Mouse (Mus musculus): ENCODE data around the gene Nfil3.

Nfil3 gene

GRCm38 (mm10) chr13:52981441-52982281 lies 788 bp upstream of the Nfil3 start:
- DNase-seq (ENCODE audit: low spot score) = peak; percentile 51

DNA sequence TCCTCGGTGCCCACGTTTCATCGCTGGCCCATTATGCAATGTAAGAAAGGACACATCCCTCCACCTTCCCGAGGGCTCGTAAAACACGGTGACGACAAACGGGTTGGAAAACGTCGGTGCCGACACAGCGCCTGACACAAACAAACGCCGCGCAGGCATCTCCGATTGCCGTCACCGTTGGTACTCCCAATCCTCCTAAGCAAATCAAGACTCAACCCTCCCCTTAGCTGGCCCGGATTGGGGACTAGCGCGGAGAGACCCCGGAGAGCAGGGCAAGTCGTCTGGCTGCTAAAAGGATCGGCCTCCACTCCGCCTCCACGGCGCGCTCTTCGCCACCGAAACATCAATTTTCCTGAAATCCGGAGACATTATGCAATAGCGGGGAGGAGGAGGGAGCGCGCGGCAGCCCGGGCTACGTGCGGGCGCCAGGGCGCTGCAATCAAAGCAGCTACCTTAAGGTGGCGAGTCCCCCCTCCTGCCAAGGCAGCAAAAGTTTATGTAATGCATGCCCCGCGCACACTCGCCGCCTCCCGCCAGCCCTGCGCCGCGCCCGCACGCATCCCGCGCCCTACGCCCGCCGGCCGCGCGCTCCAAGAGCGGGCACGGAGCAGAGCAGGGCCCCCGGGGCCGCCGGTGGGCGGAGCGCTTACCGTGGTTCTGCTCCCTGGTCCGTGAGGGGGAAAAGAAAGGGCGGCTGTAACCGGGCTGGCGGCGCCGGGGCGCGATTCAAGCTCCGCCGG lies 492 bp downstream of the Nfil3 start:
- DNase-seq (ENCODE audit: low spot score) = peak; percentile 79

- peak; percentile 71 for DNase-seq (ENCODE audit: low spot score)
Measured at GRCm38 (mm10) chr13:52979331-52980051, 1.4 kb downstream of the Nfil3 start.

DNA sequence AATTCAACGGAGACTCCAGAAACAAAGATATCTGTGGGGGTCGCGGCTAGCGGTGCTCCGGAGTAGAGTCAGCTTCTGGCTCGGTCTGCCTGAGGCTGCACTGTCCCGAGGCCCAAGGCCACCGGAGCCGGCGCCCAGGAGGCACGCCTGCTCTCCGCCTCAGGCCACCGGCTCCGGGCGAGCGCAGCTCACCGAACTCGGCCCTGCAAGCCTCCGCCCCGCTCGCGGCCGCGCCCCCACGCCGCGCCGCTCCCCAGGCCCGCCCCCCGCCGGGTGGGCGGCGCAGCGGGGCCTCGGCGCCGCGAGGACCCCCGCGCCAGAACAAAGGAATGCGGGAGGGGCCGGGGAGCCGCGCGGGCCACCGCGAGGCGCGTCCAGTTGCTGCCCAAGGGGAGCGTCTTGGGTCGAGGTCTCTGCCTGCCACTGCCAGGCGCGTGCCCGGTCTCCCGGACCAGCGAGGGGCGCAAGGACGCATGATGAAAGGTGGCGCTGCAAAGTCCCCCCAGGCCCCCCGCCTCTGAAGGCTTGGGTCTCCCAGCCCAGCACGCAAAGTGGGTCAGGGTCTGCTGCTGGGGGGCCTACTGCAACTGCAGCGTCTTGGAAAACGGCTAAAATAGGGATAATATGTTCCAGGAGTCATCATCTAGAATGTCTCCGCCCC lies 2.4 kb downstream of the Nfil3 start:
- DNase-seq (ENCODE audit: low spot score) = peak; percentile 49

- DNase-seq (ENCODE audit: low spot score) = peak; percentile 30
Measured at GRCm38 (mm10) chr13:52977757-52978156, 3.1 kb downstream of the Nfil3 start.

DNA sequence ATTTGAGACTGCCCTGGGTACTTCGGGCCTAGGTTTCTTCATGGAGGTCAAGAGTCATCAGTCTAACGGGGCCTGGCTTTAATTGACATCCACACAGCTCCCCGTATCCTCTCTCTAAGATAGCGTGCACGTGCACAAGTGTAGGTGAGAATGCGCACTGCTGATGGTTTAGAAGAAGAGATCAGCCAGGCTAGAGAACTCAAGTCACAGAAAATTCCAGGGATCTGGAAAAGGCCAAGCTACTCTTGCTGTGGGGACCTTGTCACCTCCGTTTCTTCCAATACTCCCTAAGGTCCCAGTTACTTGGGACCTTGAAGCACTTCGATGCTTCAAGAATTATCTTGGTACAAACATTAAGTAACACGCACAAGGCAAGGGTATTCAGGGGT lies 3.7 kb downstream of the Nfil3 start:
- no peak for DNase-seq (ENCODE audit: low spot score)

DNA sequence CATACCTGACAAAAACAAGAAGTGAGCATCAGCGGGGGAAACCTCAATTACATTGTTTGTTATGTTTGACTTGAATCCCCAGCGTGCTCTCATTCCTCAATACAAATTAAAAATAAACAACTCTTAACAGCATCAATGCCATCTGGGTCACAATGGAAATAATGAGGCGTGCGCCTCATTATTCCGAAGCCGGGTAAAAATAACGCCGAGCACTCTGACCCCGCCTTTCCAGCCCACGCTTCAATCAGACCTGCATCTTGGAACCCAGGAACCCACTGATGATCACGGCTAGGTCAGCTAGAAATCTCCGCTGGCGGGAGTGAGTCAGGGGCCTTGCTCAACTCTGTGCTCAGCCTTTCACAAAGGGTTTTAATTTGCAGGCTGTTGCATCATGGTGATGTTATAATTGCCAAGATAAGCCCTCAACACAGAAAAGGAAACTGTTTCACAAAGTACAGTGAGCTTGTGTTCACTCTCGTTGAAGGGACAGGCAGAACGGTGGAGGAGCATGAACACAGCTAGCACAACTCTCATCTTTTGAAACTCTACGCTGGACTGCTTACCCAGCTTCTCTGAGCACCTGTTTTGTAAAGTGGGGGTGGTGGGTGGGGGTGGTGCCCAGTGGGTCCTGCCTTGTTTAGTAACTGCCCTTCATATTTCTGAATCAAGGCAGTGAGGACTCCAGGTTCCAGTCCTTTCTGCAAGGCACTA lies 4.2 kb downstream of the Nfil3 start:
- peak; percentile 86 for DNase-seq (ENCODE audit: low spot score)

- DNase-seq (ENCODE audit: low spot score) = peak; percentile 77
Measured at GRCm38 (mm10) chr13:52976130-52976509, 4.8 kb downstream of the Nfil3 start.

- DNase-seq (ENCODE audit: low spot score) = peak; percentile 50
Measured at GRCm38 (mm10) chr13:52974676-52975075, 6.2 kb downstream of the Nfil3 start.

GRCm38 (mm10) chr13:52973427-52973826 lies 7.4 kb downstream of the Nfil3 start:
- DNase-seq (ENCODE audit: low spot score) = no peak

DNA sequence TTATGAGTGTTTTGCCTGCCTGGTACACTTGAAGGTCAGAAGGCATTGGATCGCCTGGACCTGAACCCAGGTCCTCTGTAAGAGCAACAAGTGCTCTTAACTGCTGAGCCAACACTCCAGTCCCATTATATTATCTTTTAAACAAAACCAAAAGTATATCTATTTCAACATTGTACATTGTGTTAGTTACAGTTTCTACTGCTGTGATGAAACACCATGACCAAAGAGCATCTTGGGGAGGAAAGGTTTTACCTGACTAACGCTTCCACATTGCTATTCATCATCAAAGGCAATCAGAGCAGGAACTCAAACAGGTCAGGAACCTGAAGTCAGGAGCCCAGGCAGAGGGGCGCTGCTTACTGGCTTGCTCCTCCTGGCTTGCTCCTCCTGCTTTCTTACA lies 8.2 kb downstream of the Nfil3 start:
- no peak for DNase-seq (ENCODE audit: low spot score)

- no peak for DNase-seq (ENCODE audit: low spot score)
Measured at GRCm38 (mm10) chr13:52970876-52971275, 10.0 kb downstream of the Nfil3 start.

DNA sequence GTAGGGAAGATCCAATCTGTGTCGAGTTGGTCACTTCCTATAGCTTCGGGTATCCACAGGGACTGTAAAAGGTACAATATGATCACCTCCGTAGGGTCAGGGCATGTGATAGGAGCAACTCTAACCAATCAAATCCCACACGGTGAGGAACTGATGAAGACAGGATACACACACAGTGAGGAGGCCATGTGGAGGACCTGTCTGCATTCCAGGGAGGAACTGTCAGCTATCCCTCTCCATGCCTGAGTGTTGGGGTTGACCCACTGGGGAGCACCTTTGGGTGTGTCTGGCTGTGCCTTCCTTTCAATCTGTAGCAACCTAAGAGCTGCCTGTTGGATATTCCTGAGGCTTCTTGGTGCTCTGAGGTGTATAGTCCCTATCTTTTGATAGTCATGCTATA lies 18.0 kb downstream of the Nfil3 start:
- no peak for DNase-seq (ENCODE audit: low spot score)

DNA sequence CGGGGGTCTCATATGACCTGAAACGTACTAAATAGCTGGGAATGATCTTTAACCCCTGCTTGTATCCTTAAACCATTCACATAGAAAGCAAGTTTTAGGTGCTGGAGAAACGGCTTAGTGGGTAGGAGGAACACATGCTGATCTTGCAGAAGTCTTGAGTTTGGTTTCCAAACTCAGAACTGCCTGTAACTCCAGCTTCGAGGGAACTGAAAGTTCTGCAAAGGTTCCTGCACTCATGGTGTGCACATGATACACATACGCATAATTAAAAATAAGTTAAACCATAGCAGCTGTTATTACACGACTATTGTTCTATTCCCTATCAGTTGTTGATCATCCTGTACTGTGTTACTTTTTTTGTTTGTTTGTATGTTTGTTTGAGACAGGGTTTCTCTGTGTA lies 18.5 kb downstream of the Nfil3 start:
- DNase-seq (ENCODE audit: low spot score) = no peak

DNA sequence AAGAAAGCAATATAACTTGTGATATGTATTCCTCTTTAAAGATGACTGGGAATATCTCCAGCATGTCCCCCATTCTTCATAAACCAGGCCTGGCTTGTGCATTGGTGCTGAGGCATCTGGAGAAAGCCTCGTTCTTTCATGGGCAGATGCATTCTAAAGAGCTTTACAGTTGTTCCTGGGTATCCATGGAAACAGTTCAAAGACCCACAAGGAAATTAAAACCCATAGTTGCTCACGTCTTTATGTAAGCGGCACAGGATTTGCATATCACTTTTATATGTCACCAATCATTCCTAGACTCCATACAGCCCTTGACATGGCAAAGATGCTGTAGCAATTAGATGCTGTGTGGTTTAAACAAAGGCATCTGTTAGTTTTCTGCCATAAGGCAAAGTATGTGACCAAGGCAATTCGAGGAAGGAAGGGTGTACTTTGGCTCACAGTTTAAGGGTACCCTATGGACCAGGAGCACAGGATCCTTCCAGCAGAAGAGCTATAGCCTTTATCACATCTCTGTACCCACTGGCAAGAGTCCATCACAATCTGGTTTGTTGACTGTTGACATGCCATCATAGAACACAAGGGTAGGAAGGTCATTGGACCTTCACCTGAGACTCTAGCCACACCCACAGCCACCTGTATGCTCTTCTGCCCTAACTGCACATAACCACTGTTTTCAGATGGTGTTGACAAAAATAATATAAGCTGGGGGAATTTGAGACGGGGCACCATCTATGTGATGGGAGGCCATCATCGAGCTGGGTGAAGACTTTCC lies 26.9 kb downstream of the Nfil3 start:
- DNase-seq (ENCODE audit: low spot score) = no peak

DNA sequence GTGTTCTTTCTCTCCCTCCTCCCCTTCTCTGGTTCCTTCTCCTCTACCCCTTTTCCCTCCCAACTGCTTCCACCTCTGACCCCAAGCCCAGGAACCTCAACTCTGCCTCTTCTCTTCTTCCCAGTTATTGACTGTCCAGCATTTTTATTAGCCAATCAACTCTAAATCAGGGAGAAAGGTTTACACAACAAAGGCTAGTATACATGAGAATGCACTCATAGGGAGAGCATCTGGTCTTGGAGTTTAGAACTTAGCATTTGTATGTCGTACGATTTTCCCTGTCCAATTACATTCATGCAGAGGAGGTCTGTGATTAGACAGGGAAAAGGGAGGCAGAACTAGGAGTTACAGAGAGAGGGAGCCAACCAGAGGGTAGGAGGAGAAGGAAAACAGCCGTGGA lies 31.7 kb downstream of the Nfil3 start:
- DNase-seq (ENCODE audit: low spot score) = peak; percentile 32

GRCm38 (mm10) chr13:52947545-52947944 lies 33.3 kb downstream of the Nfil3 start:
- peak; percentile 19 for DNase-seq (ENCODE audit: low spot score)

GRCm38 (mm10) chr13:52945769-52946168 lies 35.1 kb downstream of the Nfil3 start:
- DNase-seq (ENCODE audit: low spot score) = no peak

- DNase-seq (ENCODE audit: low spot score) = peak; percentile 32
Measured at GRCm38 (mm10) chr13:52944116-52944515, 36.8 kb downstream of the Nfil3 start.

- DNase-seq (ENCODE audit: low spot score) = no peak
Measured at GRCm38 (mm10) chr13:52942876-52943388, 37.9 kb downstream of the Nfil3 start.

GRCm38 (mm10) chr13:52940956-52941355 lies 39.9 kb downstream of the Nfil3 start:
- DNase-seq (ENCODE audit: low spot score) = no peak
